Mouse (Mus musculus): ENCODE data around the gene Maml3. TPM values are rescaled to one million over a fixed set of nuclear protein-coding genes. Genes with fewer than 3 reads are reported as not detected.

The Maml3 gene
- 10 to 100 TPM in 2 of 4 experiments, 1 to 10 TPM in 2; 6.2 to 15.8 (median 10.0) TPM for total RNA-seq (2022)

GRCm38 (mm10) chr3:52104636-52105151, at the start of gene Maml3:
Gene Maml3, minus strand, starts transcription at chr3:52105076.
- DNase-seq = peak; percentile 92

DNA sequence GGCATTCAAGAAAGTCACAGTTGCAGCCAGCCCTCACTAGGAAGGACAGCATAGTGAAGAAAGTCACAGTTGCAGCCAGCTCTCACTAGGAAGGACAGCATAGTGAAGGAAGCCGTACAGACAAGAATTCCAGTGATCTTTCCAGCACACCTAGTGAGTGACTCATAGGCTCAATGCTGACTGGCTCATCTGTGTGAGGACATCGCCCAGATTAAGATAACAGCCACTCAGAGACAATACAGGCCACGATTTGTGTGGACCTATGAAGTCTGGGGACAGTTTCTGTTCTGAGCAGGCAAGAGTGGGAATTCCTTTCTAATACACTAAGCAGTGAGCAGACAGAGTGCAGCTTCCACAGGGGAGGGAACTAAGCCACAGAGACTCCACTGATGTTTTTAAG, 46.3 kb upstream of the Maml3 start:
- DNase-seq = no peak

DNA sequence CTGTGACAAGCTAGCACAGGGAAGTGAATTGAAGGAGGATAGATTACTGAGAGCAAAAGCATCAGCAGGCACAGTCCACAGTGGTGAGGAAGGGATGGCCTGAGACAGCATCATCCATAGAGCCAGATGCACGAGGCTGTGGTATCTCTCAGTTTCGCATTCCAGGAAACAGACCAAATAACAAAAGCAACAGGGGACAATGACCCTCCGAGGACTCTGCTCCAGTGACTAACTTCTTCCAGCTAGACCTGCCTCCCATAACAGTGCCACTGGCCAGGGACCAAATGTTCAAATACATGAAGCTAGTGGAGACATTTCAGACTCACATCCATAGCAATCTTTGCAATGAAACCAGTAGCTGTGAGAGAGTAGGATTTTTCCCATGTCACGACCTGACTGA, 43.4 kb upstream of the Maml3 start:
- DNase-seq = no peak

GRCm38 (mm10) chr3:52144776-52145460, 40.0 kb upstream of the Maml3 start:
- DNase-seq = no peak

- no peak for DNase-seq
Measured at GRCm38 (mm10) chr3:52143017-52143416, 38.1 kb upstream of the Maml3 start.

- DNase-seq = peak; percentile 54
Measured at GRCm38 (mm10) chr3:52140162-52140561, 35.3 kb upstream of the Maml3 start.

GRCm38 (mm10) chr3:52125421-52125820, 20.5 kb upstream of the Maml3 start:
- DNase-seq = no peak

GRCm38 (mm10) chr3:52120858-52121257, 16.0 kb upstream of the Maml3 start:
- DNase-seq = no peak

DNA sequence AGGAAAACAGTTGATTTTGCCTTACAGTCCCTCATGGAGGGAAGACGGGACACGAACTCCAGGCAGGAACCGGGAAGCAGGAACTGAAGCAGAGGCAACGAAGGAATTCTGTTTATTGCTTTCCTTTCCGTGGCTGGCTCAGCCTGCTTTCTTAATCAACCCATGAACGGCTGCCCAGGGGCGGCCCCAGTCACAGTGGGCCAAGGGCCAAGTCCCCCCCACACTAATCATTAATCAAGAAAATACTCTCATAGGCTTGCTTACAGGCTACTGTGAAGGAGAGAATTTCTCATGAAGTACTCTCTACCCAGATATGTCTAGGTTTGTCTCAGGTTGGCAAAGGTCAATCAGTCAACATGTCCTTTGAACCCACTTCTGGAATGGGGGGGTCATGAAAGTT, 14.3 kb upstream of the Maml3 start:
- DNase-seq = no peak

- no peak for DNase-seq
Measured at GRCm38 (mm10) chr3:52115421-52115820, 10.5 kb upstream of the Maml3 start.

- DNase-seq = no peak
Measured at GRCm38 (mm10) chr3:52108027-52108426, 3.2 kb upstream of the Maml3 start.

- DNase-seq = no peak
Measured at GRCm38 (mm10) chr3:52105156-52105555, 280 bp upstream of the Maml3 start.

DNA sequence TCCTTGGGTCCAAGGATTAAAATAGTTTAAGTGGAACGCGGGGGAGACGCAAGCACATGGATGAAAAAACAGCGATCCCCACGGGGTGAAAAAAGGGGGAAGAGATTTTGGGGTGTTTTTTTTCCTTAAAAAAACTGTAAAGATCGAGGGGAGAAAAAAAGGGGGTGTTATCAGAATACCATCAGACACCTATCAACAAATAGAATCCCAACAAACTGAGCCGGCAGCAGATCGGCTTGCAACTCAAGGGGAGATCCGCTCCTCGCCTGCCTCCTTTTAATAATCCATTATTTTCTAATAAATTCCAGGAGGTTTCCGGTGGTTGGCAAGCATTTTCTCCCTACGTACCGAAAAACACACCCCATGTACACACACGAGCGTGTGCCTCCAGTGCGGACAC, 668 bp downstream of the Maml3 start:
- no peak for DNase-seq

- DNase-seq = peak; percentile 45
Measured at GRCm38 (mm10) chr3:52103531-52104181, 1.2 kb downstream of the Maml3 start.

DNA sequence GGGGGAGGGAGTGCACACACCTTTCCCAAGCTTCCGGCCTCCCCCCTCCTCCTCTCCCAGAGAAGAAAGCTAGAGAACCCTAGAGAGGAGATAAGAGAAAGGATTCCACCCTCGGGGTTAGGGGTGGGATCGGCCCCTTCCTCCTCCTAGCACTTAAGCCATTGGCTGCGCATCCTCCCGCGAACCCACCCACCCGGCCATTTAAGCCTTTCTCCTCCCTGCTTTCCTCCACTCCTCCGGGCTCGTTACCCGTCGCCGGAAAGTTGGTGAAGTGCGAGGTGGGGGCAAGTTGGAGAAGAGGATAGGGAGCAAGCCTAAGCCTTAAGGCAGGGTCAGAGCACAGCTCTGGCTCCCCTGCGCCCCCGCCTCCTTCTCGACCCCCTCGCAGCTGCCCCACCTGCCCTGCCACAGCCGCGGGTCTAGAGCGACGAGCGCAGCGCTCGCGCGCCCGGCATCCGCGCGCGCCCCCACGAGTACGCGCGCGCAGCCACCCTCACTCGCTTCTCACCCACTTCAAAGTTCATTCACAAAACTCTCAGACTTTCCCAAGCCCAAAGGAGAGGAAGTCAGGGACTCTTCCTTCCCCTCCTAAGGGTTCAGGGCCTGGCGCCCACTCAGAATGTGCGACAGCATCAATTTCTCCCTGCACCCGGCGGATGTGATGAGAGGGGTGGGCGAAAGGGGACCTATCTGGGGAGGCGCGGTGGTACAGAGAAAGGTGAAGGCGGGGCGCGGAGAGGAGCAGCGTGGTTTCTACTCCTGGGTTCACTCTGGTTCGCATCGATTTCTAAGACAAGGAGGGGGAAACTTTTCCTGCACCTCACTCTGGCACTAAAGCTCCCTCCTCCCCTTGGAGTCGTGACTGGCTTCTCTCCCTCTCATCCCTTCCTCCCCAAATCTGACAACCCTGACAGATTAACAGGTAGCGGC, 2.0 kb downstream of the Maml3 start:
- peak; percentile 77 for DNase-seq

DNA sequence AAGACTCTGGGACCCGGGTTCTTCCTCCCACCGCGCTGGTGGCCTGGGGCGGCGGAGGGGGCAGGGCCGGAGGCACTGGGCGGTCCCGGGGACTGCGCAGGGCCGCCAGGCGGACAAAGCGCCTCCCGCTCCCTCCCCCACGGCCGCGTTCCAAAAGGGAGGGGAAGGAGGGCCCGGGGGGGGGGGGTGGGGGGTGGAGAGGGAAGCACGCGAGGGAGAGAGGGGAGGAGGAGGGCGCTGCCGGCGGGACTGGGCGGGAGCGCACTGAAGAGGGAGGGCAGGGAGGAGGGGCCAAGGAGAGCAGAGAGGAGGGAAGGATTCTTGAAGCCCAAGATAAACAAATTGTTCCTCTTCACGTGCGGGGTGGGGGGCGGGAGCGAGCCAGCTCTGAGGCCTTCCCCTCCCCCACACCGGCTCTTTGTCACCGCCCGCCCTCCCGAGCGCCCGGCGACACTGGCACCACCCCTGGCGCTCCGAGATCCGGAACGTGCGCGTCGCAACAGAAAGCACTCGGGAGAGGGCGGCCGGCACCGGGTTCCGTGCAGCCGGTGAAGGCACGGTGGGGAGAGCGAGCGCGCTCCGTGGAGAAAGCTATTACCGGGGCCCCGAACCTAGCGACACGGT, 2.8 kb downstream of the Maml3 start:
- DNase-seq = peak; percentile 88

- no peak for DNase-seq
Measured at GRCm38 (mm10) chr3:52101401-52101976, 3.4 kb downstream of the Maml3 start.

DNA sequence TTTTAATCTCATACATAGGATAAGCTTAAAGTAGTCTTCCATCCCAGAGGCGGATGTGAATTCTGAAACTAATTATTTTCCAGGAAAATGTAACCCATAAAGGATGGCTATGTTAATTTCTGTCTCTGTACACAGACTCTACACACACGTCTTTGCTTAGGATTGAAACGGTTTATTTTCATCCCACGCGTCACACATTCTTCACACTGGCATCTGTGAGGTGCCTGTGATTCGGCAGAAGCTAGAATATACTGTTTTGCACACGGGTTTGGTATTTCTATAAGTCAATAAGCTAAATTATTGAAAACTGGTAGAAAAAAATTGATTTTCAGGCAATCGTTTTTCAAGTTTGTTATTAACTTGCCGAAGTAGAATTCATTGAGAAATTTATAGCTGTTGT, 4.0 kb downstream of the Maml3 start:
- DNase-seq = no peak

DNA sequence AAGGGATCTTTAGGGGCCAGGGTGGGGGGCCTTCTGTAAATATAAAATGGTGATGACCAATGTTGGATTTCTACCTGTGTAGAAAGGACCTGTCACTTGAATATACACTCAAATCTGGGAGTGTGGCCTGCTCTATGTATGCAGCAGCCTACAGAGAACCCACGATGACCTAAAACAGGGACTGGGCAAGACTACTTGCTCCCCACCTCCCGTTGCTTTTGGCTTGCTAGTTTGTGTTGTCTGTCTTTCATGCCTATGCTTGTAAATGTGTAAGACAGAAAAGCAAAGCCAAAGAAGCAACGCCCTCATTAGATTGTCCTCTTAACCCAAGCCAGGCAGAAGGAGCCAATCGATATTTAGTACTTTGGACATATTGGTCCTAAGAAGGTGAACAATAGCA, 4.6 kb downstream of the Maml3 start:
- DNase-seq = no peak

DNA sequence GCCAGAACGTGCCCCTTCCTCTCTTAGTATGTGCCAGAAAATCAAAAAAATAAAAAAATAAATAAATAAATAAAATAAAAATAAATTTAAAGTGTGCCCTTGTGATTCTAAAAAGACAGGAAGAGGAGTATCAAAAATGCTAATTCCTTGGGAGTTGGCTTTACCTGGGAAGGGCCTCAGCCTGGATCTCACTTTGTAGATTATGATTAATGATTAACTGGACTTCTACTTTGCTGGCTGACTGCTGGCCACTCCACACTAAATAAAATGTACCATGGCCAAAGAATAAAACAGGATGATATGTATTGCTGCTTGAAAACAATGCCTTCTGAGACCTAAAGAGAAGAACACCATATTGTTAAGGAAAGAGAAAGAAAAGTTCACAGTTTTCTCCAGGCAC, 5.6 kb downstream of the Maml3 start:
- DNase-seq = no peak

DNA sequence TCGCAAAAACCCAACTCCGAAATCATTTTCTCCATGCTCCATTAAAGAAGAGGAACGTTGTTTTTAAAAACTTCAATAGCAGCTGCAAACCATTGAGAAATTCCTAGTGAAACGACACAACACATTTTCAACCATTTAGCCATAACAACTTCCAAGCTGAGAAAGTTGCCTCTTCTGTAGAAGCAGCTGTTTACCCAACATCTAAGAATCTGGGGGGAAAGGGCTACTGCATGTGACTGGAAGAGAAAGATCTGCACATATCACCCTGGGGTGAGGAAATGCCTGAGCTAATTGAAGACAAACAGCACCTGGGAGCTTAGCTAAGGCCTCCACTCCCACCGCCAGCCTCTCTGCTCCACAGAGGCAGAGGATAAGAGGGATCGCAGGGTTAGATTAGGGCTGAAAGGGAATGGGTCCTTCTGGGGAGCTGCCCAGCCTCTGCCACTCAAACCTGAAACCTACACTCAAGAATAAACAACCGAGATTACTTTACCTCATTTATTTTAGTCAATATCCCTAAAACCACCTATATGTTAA, 13.5 kb downstream of the Maml3 start:
- no peak for DNase-seq

Data from adrenal gland, adult 8-10 months (tissue).